Mouse (Mus musculus): ENCODE results near the gene Hapln4.
"Not testable (repeated sequence)": the region's sequence is repeated elsewhere in the genome, so short reads cannot be mapped to it uniquely, and the experiment has no call there.

Hapln4 gene

DNA sequence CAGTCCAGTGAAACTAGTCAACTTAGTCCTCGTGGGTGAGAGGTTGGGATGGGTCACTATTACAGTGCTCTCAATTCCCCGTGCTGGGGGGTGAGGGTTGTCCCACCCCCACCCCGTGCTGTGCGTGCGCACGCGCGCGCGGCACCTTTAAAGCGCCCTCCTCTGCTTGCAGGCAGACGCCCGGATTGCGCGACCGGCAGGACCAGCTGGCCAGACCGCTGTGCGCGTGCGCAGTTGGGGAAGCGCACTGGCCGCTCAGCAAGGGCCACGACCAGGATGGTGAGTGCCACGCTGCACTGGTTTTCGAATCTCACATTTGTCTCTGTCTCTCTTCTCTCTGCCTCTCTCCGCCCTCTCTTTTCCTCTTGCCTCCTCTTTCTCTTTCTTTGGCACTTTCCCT, at the start of gene Hapln4:
Gene Hapln4, plus strand, starts transcription at position 173 of the 400 bp plus-strand sequence.
- DNase-seq (ENCODE audit: low spot score in 2 of 2) = peak in 1 of 2 experiments; percentile 40

GRCm38 (mm10) chr8:70037994-70038393, 45.3 kb upstream of the Hapln4 start:
- no peak for DNase-seq (ENCODE audit: low spot score in 2 of 2)

GRCm38 (mm10) chr8:70041885-70042546, 41.2 kb upstream of the Hapln4 start:
- DNase-seq (ENCODE audit: low spot score in 2 of 2) = peak in 1 of 2 experiments; percentile 68

DNA sequence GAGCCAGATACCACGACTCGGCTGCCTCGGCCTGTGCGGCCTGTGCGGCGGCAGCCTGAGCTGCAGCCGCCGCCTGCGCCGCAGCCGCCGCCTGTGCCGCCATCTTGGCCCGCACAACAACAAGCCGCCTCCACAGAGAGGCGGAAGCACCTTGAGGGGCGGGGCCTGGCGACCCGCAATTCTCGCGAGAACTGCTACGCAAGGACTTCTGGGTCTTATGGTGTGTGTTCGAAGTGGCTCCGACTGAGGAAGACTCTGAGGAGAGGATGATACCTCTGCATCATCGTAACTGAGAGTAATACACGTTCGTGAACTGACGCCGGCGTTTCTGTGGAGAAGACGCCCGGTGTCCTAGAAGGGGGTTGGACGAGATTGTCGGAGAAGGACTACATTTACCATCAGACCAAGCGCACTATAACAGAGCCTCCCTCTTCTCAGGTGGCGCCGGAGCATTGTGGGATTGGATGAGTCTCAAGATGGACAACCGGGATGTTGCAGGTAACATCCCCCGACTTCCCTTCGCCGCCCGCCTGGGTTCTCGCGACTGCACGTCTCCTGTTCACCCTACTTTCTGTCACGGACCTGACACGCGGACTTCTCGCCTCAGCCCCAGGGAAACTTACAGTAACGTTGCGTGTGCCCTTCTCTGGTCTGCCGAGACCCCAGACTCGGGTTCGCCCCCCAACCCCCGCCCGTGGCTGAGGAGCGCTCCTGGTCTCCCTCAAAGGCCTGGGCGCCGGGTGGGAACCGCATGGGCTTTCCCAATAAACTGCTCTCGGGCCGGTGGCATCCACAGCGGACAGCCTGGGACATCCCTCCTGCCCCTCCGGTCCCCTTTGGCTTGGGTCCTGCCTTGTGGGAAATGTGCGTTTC, 40.4 kb upstream of the Hapln4 start, which contains the start of the genes Mau2 and Sugp1:
Gene Mau2, minus strand, starts transcription at position 152 of the 873 bp plus-strand sequence.
Gene Sugp1, plus strand, starts transcription at position 231 of the 873 bp plus-strand sequence.
- peak; percentile 97 to 98 for DNase-seq (ENCODE audit: low spot score in 2 of 2)

- DNase-seq (ENCODE audit: low spot score in 2 of 2) = no peak
Measured at GRCm38 (mm10) chr8:70043996-70044395, 39.3 kb upstream of the Hapln4 start.

GRCm38 (mm10) chr8:70049662-70050061, 33.6 kb upstream of the Hapln4 start:
- no peak for DNase-seq (ENCODE audit: low spot score in 2 of 2)

GRCm38 (mm10) chr8:70050434-70050833, 32.8 kb upstream of the Hapln4 start:
- DNase-seq (ENCODE audit: low spot score in 2 of 2) = not testable (repeated sequence)

DNA sequence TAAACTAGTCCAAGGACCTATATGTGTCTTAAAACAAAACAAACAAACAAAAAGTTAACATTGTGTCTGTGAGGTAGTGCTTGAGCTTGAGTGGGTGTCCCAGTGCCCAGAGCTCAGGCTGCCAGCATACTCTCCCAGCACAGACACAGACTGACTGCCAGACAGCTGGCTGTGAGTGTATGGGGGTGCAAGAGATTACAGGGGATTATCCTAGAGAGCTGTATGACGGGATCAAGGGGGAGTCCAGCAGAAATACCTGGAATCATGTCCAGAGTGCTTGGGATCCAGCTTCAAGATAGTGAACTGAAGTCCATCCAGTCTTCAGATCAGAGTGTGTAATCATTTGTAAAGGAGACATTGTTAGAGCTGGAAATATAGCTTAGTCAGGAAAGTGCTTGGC, 25.5 kb upstream of the Hapln4 start:
- no peak for DNase-seq (ENCODE audit: low spot score in 2 of 2)

DNA sequence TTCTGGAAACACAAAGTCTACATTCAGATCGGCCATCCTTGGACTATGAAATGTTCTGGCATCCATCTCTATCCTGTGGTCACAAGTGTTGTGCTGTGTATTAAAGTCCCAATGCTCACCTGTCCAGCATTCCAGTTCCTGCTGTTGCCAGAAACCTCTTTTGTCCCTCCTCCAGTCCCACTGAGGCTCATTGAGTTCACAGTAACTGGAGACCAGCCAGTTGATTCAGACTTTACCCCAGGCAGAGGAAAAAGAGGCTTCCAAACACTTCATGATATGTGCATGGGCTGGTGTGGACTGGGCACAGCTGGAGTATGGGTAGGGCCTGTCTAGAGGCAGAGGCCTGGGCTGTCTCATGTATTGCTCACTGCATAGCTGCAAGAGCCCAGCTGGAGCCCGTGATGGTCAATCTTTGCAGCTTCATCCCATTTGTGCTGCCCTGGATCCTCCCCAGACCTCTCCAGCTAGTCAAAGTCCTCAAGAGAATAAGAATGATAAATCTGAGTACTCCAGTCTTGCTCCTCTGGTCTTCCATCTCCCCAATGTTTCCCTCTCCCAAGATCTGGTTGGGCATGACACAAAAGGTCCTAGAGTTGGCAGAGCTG, 11.3 kb upstream of the Hapln4 start:
- DNase-seq (ENCODE audit: low spot score in 2 of 2) = no peak

- peak in 1 of 2 experiments; percentile 26 for DNase-seq (ENCODE audit: low spot score in 2 of 2)
Measured at GRCm38 (mm10) chr8:70072441-70073069, 10.7 kb upstream of the Hapln4 start, which contains the start of gene Tm6sf2. Tm6sf2 (plus strand) TSS chr8:70072924.

- no peak for DNase-seq (ENCODE audit: low spot score in 2 of 2)
Measured at GRCm38 (mm10) chr8:70073120-70073519, 10.1 kb upstream of the Hapln4 start.

DNA sequence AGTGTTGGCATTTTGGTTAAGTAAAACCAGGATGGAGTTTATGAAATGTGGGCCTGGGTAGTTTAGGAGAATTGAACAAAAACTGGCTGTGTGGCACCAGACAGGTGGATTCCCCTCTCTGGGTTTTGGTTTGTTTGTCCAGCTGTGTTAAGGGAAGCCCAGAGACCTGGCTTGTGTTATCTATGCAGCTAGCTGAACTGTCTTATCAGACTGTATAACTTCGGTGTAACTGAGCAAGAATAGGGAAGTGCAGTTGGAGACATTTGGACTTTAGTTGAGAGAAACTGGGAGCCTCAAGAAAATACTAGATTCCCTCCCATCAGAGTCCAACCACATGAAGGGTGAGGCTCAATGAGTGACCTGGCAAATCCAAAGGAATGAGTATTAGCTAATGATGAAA, 9.6 kb upstream of the Hapln4 start:
- no peak for DNase-seq (ENCODE audit: low spot score in 2 of 2)

DNA sequence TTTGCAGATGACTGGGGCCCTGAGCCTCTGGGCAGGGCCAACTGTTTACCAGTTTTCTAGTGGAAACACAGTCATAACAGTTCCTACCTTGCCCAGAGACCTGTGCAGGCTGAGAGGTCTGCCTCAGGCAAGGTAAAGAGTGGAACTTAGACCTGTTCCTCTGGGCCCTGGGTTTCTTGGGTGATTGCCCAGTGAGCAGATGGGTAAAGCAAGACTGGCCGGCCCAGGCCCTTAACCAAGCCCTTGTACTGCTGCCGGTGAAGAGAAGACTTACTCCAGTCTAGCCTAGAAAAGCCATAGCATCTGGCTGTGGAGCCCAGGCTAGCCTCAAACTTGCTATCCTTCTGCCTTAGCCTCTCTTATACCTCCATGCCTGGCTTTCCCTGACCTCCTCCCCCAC, 1.3 kb upstream of the Hapln4 start:
- no peak for DNase-seq (ENCODE audit: low spot score in 2 of 2)

DNA sequence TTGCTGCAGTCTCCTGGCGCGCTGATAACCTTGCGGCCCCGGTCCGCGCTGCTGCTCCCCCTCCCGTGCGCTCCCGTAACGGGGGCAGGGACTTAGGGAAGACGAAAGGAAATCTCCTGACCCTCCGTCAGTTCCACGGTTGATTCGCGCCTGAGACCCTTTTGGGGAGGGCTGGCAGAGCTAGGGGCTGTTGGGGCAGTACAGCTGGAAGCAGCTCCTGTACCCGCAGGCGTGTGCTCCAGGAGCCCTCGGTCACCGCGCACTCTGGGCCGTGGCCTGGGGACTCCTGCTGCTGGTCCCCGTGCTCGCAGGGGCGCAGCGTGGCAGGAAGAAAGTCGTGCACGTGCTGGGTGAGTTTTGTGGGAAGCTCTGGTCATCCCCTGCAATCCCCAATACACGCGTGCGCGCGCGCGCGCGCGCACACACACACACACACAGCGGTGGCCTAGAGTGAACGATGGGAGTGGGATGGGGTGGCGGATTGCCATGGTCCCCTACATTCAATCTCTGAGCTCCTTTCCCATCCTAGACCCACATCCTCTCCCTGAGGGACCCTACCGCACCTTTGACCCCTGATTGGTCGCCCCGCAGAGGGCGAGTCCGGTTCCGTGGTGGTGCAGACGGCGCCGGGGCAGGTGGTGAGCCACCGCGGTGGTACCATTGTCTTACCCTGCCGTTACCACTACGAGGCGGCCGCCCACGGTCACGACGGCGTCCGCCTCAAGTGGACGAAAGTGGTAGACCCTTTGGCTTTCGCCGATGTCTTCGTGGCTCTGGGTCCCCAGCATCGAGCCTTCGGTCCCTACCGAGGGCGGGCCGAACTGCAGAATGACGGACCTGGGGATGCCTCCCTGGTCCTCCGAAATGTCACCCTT, 1.2 kb downstream of the Hapln4 start:
- DNase-seq (ENCODE audit: low spot score in 2 of 2) = no peak

GRCm38 (mm10) chr8:70086151-70086550, 2.9 kb downstream of the Hapln4 start:
- DNase-seq (ENCODE audit: low spot score in 2 of 2) = no peak

DNA sequence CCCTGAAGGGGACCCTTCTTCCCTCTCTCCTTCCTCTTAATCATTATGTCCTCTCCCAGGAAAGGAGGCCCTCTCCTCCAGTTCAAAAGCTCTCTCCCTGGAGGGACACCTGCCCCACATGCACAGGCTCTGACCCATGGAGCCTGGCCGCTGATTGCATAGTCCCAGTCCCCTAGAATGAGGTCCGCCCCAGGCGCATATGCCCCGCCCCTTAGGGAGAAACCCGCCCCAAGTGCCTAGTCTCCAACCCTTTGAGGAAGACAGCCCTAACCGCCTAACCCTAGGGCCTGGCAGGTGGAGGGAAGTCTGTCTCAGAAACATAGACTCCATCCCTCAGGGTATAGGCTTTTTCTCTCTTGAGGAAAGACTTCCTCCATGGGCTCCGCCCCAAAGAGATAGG, 4.0 kb downstream of the Hapln4 start:
- no peak for DNase-seq (ENCODE audit: low spot score in 2 of 2)

- DNase-seq (ENCODE audit: low spot score in 2 of 2) = peak in 1 of 2 experiments; percentile 42
Measured at GRCm38 (mm10) chr8:70087836-70088650, 4.8 kb downstream of the Hapln4 start.

- DNase-seq (ENCODE audit: low spot score in 2 of 2) = no peak
Measured at GRCm38 (mm10) chr8:70089296-70089960, 6.2 kb downstream of the Hapln4 start.

DNA sequence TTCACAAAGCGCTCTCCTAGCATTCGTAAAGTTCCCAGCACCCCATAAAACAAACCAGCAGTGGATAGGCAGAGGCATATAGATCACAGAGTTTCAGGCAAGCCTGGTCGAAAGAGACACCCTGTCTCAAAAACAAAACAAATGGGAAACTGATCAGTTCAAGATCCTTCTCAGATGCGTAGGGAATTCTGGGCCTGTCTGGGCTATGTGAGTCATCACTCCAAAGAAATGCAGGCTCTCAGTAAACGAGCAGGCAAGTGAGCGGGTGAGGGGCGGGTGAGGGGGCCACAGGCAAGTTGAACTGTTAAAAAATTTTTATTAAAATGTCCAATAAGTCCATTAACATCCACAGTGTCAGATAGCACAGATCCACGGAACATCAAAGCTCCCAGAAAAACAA, 9.5 kb downstream of the Hapln4 start:
- DNase-seq (ENCODE audit: low spot score in 2 of 2) = no peak

Measured in spleen, postnatal 10 days (tissue).